Mouse (Mus musculus): ENCODE data around the gene Cyp8b1. TPM values are rescaled to one million over a fixed set of nuclear protein-coding genes. Genes with fewer than 3 reads are reported as not detected.

The Cyp8b1 gene
- not detected in 2 replicates for polyA plus RNA-seq (2015; fragmentation: Nextera tagmentation; extraction: Ambion mirVana)

DNA sequence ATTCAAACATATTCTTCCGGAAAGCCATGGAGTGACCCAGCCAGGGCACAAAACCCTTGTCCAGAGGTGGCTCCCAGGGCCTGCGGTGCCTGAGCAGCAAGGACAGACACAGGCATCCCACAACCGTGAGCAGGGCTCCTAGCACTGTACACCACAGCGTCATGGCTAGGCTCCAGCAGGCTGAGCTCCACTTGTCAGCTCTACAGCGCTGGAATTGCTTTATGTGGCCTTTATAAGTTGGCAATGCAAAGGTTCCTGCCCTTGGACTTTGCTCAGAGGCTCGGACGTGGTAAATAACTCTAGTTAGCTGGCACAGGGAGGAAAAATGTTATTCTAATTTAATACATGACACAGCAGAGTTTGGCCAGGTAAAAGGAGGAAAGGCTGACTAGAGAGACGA lies at the start of gene Cyp8b1:
Cyp8b1 (minus strand) TSS at position 204 of the 400 bp plus-strand sequence.
- no peaks in the 10 kb centered on the region for H3K36me3 ChIP-seq (ENCODE audit: control insufficient read depth, insufficient read depth, low read length)
- no peak for ATAC-seq
- 86% methylated on average over 8 of the region's 8 CpGs for WGBS

DNA sequence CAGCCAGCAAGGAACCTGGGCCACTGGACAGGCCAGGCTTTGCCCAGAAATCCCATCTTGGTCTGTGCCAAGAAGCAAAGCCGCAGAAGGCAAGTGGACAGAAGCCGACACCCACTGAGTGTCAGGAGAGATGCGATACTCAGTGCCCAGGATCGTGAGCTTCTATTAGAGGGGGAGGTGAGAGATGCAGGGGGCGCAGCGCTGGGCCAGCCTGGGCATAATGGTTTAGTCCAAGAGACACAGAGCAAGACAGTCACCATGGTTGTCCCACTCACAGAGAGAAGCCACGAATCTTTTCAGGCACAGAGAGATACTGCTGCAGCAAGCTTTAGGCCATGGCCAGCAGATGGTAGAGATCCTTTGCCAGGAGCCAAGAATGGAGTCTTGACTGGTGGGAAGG lies 48.8 kb upstream of the Cyp8b1 start:
- Histone ChIP-seq H3K9ac (ENCODE audit: low read depth, low read length) (no peak overlapping the region), H3K36me3 (ENCODE audit: control insufficient read depth, insufficient read depth, low read length) (no peaks in the 10 kb centered on the region), H3K27me3 (ENCODE audit: control insufficient read depth, insufficient read depth, low read depth, low read length) (no peaks in the 10 kb centered on the region), H3K4me3 (ENCODE audit: low read depth, low read length) (no peak overlapping the region), H3K27ac (ENCODE audit: low read length) (no peak overlapping the region), H3K4me2 (ENCODE audit: low read length) (no peak overlapping the region), H3K4me1 (ENCODE audit: control insufficient read depth, insufficient read depth, low read length) (no peaks in the 10 kb centered on the region), H3K9me3 (replicated peaks; ENCODE audit: control insufficient read depth, low read length, poor library complexity, severe bottlenecking) (no peaks in the 10 kb centered on the region)
- WGBS: 92% methylated on average over 7 of the region's 7 CpGs
- no peak for ATAC-seq

More for the DNA sequence above, at the start of gene Cyp8b1:
- no peaks in the 10 kb centered on the region for H3K4me1 ChIP-seq (ENCODE audit: control insufficient read depth, insufficient read depth, low read length)
- H3K27me3 ChIP-seq (ENCODE audit: control insufficient read depth, insufficient read depth, low read depth, low read length): no peaks in the 10 kb centered on the region
- no peak within 1 kb of the TSS for H3K4me2 ChIP-seq (ENCODE audit: low read length)
- no peak within 1 kb of the TSS for H3K27ac ChIP-seq (ENCODE audit: low read length)
- H3K9me3 ChIP-seq (replicated peaks; ENCODE audit: control insufficient read depth, low read length, poor library complexity, severe bottlenecking): no peaks in the 10 kb centered on the region
- H3K9ac ChIP-seq (ENCODE audit: low read depth, low read length): no peak within 1 kb of the TSS
- H3K4me3 ChIP-seq (ENCODE audit: low read depth, low read length): no peak within 1 kb of the TSS

DNA sequence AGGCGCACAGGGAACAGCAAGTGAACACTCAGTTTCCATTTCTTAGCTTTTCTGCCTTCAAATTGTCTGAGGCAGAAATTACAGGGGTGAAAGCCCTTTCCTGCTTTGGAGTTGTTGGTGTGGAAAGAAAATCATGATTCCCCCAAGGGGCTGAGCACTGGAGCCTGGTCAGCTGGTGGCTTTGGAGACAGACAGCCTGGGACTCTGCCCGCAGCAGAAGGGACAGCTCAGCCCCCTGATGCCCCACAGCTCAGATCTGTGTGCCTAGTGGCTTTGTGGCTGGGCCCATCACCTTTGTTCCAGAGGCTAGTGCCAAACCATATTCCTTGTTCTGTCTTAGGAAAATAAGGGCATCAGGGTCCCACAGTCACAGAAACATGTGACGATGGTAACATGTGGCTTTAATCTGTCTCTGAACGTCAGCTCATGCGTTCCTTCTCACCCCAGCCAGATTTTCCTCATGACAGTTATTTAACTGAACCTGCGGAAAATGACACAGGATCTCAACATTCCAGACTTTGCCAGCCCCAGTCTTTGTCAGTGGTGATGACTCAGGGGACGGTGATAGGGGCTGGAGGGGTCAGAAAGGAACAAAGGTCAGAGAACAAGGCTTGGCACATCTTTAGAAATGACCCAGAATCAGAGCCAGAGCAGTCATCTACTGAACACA lies 44.0 kb upstream of the Cyp8b1 start:
- Histone ChIP-seq H3K4me3 (ENCODE audit: low read depth, low read length) (no peak overlapping the region), H3K4me2 (ENCODE audit: low read length) (no peak overlapping the region), H3K36me3 (ENCODE audit: control insufficient read depth, insufficient read depth, low read length) (no peaks in the 10 kb centered on the region), H3K9ac (ENCODE audit: low read depth, low read length) (no peak overlapping the region), H3K4me1 (ENCODE audit: control insufficient read depth, insufficient read depth, low read length) (no peaks in the 10 kb centered on the region), H3K27ac (ENCODE audit: low read length) (no peak overlapping the region), H3K27me3 (ENCODE audit: control insufficient read depth, insufficient read depth, low read depth, low read length) (no peaks in the 10 kb centered on the region), H3K9me3 (replicated peaks; ENCODE audit: control insufficient read depth, low read length, poor library complexity, severe bottlenecking) (no peaks in the 10 kb centered on the region)
- no peak for ATAC-seq
- WGBS: 54% methylated on average over 7 of the region's 7 CpGs

DNA sequence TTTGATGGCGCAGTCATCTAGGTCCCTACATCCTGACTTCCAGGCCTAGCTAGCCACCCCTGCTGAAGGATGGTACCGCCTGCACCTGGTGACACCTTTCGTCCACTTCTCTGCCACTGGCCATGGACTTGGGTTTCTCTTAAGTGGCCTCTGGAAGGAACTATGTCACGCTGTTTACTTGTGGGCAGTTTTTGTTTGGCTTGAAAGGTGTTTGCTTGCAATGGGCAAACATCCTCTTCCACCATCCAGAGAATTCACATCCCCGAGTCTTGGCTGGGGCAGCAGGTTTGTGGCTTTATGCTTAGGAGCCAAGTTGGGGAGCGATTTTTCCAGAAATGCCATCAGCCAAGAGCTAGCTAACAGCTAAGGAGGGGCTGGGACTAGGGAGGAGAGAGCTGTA lies 36.5 kb upstream of the Cyp8b1 start:
- ATAC-seq: no peak
- H3K36me3 ChIP-seq (ENCODE audit: control insufficient read depth, insufficient read depth, low read length): no peaks in the 10 kb centered on the region
- 88% methylated on average over 6 of the region's 6 CpGs for WGBS
- H3K27ac ChIP-seq (ENCODE audit: low read length): no peak overlapping the region
- peaks cover 2% of the 10 kb centered on the region for H3K4me1 ChIP-seq (ENCODE audit: control insufficient read depth, insufficient read depth, low read length)
- no peaks in the 10 kb centered on the region for H3K9me3 ChIP-seq (replicated peaks; ENCODE audit: control insufficient read depth, low read length, poor library complexity, severe bottlenecking)
- H3K27me3 ChIP-seq (ENCODE audit: control insufficient read depth, insufficient read depth, low read depth, low read length): no peaks in the 10 kb centered on the region
- H3K4me2 ChIP-seq (ENCODE audit: low read length): no peak overlapping the region
- no peak overlapping the region for H3K4me3 ChIP-seq (ENCODE audit: low read depth, low read length)
- H3K9ac ChIP-seq (ENCODE audit: low read depth, low read length): no peak overlapping the region

DNA sequence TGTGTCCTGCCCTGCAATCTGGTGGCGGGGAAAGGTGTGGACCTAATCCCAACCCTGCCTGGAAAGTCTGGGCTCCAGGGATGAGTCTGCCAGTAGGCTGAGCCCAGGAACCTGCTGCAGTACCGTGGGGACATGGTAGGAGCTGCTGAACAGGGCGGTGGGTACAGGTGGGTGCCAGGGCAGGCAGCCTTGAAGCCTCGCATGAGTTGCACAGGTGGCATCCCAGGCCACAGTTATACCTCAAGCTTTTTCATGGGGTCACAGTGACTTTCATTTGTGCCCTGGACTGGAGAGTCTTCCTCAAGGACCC lies 35.0 kb upstream of the Cyp8b1 start:
- Histone ChIP-seq H3K27me3 (ENCODE audit: control insufficient read depth, insufficient read depth, low read depth, low read length) (no peaks in the 10 kb centered on the region), H3K9me3 (replicated peaks; ENCODE audit: control insufficient read depth, low read length, poor library complexity, severe bottlenecking) (no peaks in the 10 kb centered on the region), H3K4me1 (ENCODE audit: control insufficient read depth, insufficient read depth, low read length) (peaks cover 2% of the 10 kb centered on the region), H3K4me3 (ENCODE audit: low read depth, low read length) (no peak overlapping the region), H3K36me3 (ENCODE audit: control insufficient read depth, insufficient read depth, low read length) (no peaks in the 10 kb centered on the region), H3K27ac (ENCODE audit: low read length) (no peak overlapping the region), H3K4me2 (ENCODE audit: low read length) (peak overlapping the region; percentile 28), H3K9ac (ENCODE audit: low read depth, low read length) (no peak overlapping the region)
- ATAC-seq: no peak
- WGBS: 35% methylated on average over 4 of the region's 4 CpGs

DNA sequence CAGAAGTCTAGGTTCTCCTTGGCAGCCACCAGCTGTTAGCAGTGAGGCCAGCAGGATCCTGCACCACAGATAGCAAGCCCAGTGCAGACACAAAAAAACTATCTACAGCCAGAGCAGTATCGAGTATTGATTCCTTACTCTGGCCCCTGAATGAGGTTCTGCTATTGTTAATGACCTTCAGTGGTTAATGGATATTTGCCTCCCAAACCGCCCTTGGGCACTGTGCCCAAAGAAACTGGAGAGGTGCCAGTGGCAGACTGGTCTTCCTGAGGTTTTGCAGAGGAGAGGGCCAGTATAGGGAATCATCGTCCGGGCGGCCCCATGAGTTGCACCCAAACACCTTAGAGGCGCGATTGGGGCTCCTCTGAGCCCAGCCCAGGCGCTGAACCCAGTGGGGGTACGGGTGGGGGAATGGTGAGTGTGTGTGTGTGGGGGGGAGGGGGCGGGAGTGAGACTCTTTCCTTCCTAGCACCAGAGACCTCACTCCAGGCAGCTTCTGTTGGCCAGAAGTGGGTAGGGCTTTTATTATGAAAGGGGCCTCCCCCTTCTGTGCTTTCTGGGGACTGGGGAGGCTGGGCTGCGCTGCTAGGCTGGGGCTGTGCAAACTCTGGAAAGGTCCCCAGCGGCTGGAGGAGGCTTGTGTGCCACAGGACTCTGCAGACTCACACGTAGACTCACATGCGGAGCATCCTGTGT lies 34.5 kb upstream of the Cyp8b1 start, which contains the start of gene Fam198a:
Fam198a (plus strand) TSS at position 571 of the 696 bp plus-strand sequence.
- H3K4me3 ChIP-seq (ENCODE audit: low read depth, low read length): no peak within 1 kb of the TSS
- peaks cover 2% of the 10 kb centered on the region for H3K4me1 ChIP-seq (ENCODE audit: control insufficient read depth, insufficient read depth, low read length)
- WGBS: 12% methylated on average over 13 of the region's 14 CpGs
- H3K36me3 ChIP-seq (ENCODE audit: control insufficient read depth, insufficient read depth, low read length): no peaks in the 10 kb centered on the region
- H3K9me3 ChIP-seq (replicated peaks; ENCODE audit: control insufficient read depth, low read length, poor library complexity, severe bottlenecking): no peaks in the 10 kb centered on the region
- H3K9ac ChIP-seq (ENCODE audit: low read depth, low read length): no peak within 1 kb of the TSS
- H3K4me2 ChIP-seq (ENCODE audit: low read length): peak within 1 kb of the TSS; percentile 28
- no peaks in the 10 kb centered on the region for H3K27me3 ChIP-seq (ENCODE audit: control insufficient read depth, insufficient read depth, low read depth, low read length)
- ATAC-seq: peak; percentile 82
- no peak within 1 kb of the TSS for H3K27ac ChIP-seq (ENCODE audit: low read length)

DNA sequence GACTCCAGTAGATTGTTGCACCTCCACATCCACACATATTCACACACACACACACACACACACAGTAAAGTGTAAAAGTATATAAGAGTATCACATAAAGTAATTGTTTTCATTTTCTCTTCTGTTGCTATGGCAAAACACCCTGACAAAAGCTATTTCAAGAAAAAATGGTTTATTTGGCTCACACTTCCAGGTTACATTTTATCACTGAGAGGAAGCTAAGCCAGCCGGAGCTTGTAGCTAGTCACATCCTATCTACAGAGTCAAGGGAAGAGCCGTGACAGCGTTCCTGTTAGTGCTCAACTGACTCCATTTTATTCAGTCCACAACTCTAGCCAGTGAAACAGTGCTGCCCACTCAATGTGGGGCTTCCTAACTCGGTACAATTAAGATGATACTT lies 32.3 kb upstream of the Cyp8b1 start:
- Histone ChIP-seq H3K9ac (ENCODE audit: low read depth, low read length) (no peak overlapping the region), H3K4me1 (ENCODE audit: control insufficient read depth, insufficient read depth, low read length) (peaks cover 2% of the 10 kb centered on the region), H3K27ac (ENCODE audit: low read length) (no peak overlapping the region), H3K27me3 (ENCODE audit: control insufficient read depth, insufficient read depth, low read depth, low read length) (no peaks in the 10 kb centered on the region), H3K9me3 (replicated peaks; ENCODE audit: control insufficient read depth, low read length, poor library complexity, severe bottlenecking) (no peaks in the 10 kb centered on the region), H3K4me3 (ENCODE audit: low read depth, low read length) (no peak overlapping the region), H3K4me2 (ENCODE audit: low read length) (no peak overlapping the region), H3K36me3 (ENCODE audit: control insufficient read depth, insufficient read depth, low read length) (no peaks in the 10 kb centered on the region)
- 79% methylated on average over 4 of the region's 4 CpGs for WGBS
- ATAC-seq: no peak

DNA sequence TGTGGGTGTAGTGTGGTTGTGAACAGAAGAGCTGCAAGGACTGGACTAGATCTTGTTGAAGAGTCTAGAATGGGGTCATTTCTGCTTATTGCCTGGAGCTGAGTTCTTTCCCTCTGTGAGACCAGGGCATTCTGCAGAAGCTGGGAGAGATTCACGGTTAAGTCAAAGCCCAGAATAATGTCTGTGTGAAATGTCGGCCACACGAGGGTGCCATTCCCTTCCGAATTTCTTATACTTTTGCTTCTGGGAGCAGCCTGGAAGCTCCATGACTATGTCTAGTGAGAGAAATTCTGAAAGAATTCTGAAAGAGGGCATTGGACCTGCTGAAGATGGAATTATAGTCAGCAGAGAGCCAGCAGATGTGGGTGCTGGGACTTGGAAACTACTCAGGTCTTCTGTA lies 31.7 kb upstream of the Cyp8b1 start:
- 4% methylated on average over 4 of the region's 4 CpGs for WGBS
- Histone ChIP-seq H3K4me2 (ENCODE audit: low read length) (no peak overlapping the region), H3K27ac (ENCODE audit: low read length) (no peak overlapping the region), H3K4me3 (ENCODE audit: low read depth, low read length) (no peak overlapping the region), H3K4me1 (ENCODE audit: control insufficient read depth, insufficient read depth, low read length) (peaks cover 2% of the 10 kb centered on the region), H3K36me3 (ENCODE audit: control insufficient read depth, insufficient read depth, low read length) (no peaks in the 10 kb centered on the region), H3K9ac (ENCODE audit: low read depth, low read length) (no peak overlapping the region), H3K9me3 (replicated peaks; ENCODE audit: control insufficient read depth, low read length, poor library complexity, severe bottlenecking) (no peaks in the 10 kb centered on the region), H3K27me3 (ENCODE audit: control insufficient read depth, insufficient read depth, low read depth, low read length) (no peaks in the 10 kb centered on the region)
- ATAC-seq: 0 out of 2 replicates have a peak, but pooled peaks have one; percentile 28

DNA sequence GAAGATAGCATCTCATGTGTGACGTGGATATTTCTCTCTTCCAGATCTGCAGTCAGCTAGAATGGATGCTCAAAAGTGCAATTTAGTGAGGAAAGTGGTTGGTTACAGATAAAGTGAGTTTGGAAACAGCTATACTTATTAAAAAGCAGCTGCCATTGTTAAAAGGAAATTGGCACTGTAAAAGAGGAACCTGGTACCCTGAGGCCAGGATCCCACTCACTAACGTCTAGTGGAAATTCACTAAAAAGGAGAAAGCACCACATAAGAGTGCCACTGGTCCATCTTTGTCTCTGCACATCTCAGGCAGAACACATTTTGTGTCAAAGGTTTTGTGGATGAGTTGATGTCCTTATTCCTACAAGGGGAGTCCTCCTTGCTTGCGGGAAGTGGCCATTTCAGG lies 27.5 kb upstream of the Cyp8b1 start:
- H3K9ac ChIP-seq (ENCODE audit: low read depth, low read length): no peak overlapping the region
- H3K9me3 ChIP-seq (replicated peaks; ENCODE audit: control insufficient read depth, low read length, poor library complexity, severe bottlenecking): no peaks in the 10 kb centered on the region
- H3K4me1 ChIP-seq (ENCODE audit: control insufficient read depth, insufficient read depth, low read length): no peaks in the 10 kb centered on the region
- ATAC-seq: no peak
- no peaks in the 10 kb centered on the region for H3K36me3 ChIP-seq (ENCODE audit: control insufficient read depth, insufficient read depth, low read length)
- WGBS: 80% methylated on average over 3 of the region's 3 CpGs
- H3K4me3 ChIP-seq (ENCODE audit: low read depth, low read length): no peak overlapping the region
- no peaks in the 10 kb centered on the region for H3K27me3 ChIP-seq (ENCODE audit: control insufficient read depth, insufficient read depth, low read depth, low read length)
- no peak overlapping the region for H3K27ac ChIP-seq (ENCODE audit: low read length)
- H3K4me2 ChIP-seq (ENCODE audit: low read length): no peak overlapping the region

All from midbrain, embryonic 16.5 days (tissue).